Mouse (Mus musculus) brain, embryonic 18.5 days (tissue): ENCODE results near the gene Traf1.

Experiments used
- DNase-seq: peaks from one replicate; pipeline ENCODE4 v3.0.0-alpha.2; 2012; ENCODE audit warnings: low read depth, low spot score

Gene Traf1

GRCm38 (mm10) chr2:34966243-34966934 is 4.8 kb upstream of the Traf1 start:
- no peak for DNase-seq

GRCm38 (mm10) chr2:34965806-34966205 is 4.2 kb upstream of the Traf1 start:
- DNase-seq, result no peak

GRCm38 (mm10) chr2:34965293-34965692 is 3.7 kb upstream of the Traf1 start:
- no peak for DNase-seq

- DNase-seq, result no peak
These were observed 3.1 kb upstream of the Traf1 start for GRCm38 (mm10) chr2:34964651-34965050.

- no peak for DNase-seq
These were observed 2.7 kb upstream of the Traf1 start for GRCm38 (mm10) chr2:34964230-34964629.

GRCm38 (mm10) chr2:34963371-34963956 is 1.9 kb upstream of the Traf1 start:
- DNase-seq, result no peak

GRCm38 (mm10) chr2:34962893-34963292 is 1.3 kb upstream of the Traf1 start:
- no peak for DNase-seq

- no peak for DNase-seq
These were observed 639 bp upstream of the Traf1 start for GRCm38 (mm10) chr2:34962211-34962610.

GRCm38 (mm10) chr2:34960966-34961365 is 606 bp downstream of the Traf1 start:
- no peak for DNase-seq

GRCm38 (mm10) chr2:34960466-34960865 is 1.1 kb downstream of the Traf1 start:
- no peak for DNase-seq

GRCm38 (mm10) chr2:34958582-34958981 is 3.0 kb downstream of the Traf1 start:
- no peak for DNase-seq

GRCm38 (mm10) chr2:34958036-34958435 is 3.5 kb downstream of the Traf1 start:
- DNase-seq, result no peak

GRCm38 (mm10) chr2:34957405-34957804 is 4.2 kb downstream of the Traf1 start:
- no peak for DNase-seq

GRCm38 (mm10) chr2:34956941-34957340 is 4.6 kb downstream of the Traf1 start:
- DNase-seq, result no peak

GRCm38 (mm10) chr2:34954344-34954743 is 7.2 kb downstream of the Traf1 start:
- no peak for DNase-seq

GRCm38 (mm10) chr2:34953547-34954116 is 7.9 kb downstream of the Traf1 start:
- DNase-seq, result no peak

- no peak for DNase-seq
These were observed 8.6 kb downstream of the Traf1 start for GRCm38 (mm10) chr2:34953018-34953417.

GRCm38 (mm10) chr2:34951469-34951868 is 10.1 kb downstream of the Traf1 start:
- no peak for DNase-seq

GRCm38 (mm10) chr2:34948622-34949021 is 12.9 kb downstream of the Traf1 start:
- no peak for DNase-seq

GRCm38 (mm10) chr2:34946046-34946445 is 15.5 kb downstream of the Traf1 start:
- DNase-seq, result no peak

- no peak for DNase-seq
These were observed 16.0 kb downstream of the Traf1 start for GRCm38 (mm10) chr2:34945580-34945979.

- DNase-seq, result no peak
These were observed 16.8 kb downstream of the Traf1 start for GRCm38 (mm10) chr2:34944761-34945160.

- no peak for DNase-seq
These were observed 17.9 kb downstream of the Traf1 start for GRCm38 (mm10) chr2:34943556-34944120.
